Mouse (Mus musculus): ENCODE measurements around the gene Bbof1. TPM values are rescaled to one million over a fixed set of nuclear protein-coding genes. Genes with fewer than 3 reads are reported as not detected.

Gene Bbof1
- polyA plus RNA-seq, 1 experiment from 2014 or later = 2.6 TPM

DNA sequence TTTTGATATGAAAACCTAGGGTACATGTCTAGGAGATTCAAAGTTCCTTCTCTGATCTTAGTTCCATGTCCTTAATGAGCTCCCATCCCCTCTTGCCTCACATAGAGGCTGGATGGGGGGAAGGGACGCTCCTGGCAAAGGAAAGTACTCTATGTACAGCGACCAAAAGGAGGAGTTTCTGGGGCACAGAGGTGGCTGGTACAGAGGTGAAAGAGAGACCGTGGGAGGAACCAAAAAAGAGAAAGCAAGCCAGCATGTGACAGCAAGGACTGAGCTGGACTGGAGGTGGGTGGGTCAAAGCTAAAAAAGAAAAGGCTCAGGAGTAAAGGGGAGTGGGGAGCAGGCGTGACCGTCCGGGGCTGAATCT lies 41.5 kb downstream of the Bbof1 start:
- no peaks in the 10 kb centered on the region for H3K36me3 ChIP-seq
- peaks cover 20% of the 10 kb centered on the region for H3K4me1 ChIP-seq
- peak overlapping the region; percentile 72 for H3K4me3 ChIP-seq
- ATAC-seq (ENCODE audit: low FRiP score) = no peak
- WGBS = under 1% methylated on average over 6 of the region's 6 CpGs
- H3K27me3 ChIP-seq = 0 out of 2 replicates have a peak, but pooled peaks cover 4% of the 10 kb centered on the region
- peak overlapping the region; percentile 61 for H3K9ac ChIP-seq
- peak overlapping the region; percentile 86 for H3K4me2 ChIP-seq (replicated peaks)
- H3K9me3 ChIP-seq (replicated peaks) = no peaks in the 10 kb centered on the region
- peak overlapping the region; percentile 45 for H3K27ac ChIP-seq

- Histone ChIP-seq H3K4me2 (replicated peaks) (peak within 1 kb of the TSS; percentile 97), H3K9me3 (replicated peaks) (no peaks in the 10 kb centered on the region), H3K9ac (peak within 1 kb of the TSS; percentile 75), H3K27me3 (0 out of 2 replicates have a peak, but pooled peaks cover 4% of the 10 kb centered on the region), H3K27ac (peak within 1 kb of the TSS; percentile 60), H3K4me3 (peak within 1 kb of the TSS; percentile 72), H3K4me1 (peaks cover 20% of the 10 kb centered on the region), H3K36me3 (no peaks in the 10 kb centered on the region)
- peak; percentile 99 for ATAC-seq (ENCODE audit: low FRiP score)
- WGBS = under 1% methylated on average over 49 of the region's 49 CpGs
Measured at GRCm38 (mm10) chr12:84450718-84451646, 42.1 kb downstream of the Bbof1 start, which contains the start of the genes Aldh6a1 and Lin52. TSS of gene Aldh6a1 (minus strand) at chr12:84451004. TSS of gene Lin52 (plus strand) at chr12:84451422.

DNA sequence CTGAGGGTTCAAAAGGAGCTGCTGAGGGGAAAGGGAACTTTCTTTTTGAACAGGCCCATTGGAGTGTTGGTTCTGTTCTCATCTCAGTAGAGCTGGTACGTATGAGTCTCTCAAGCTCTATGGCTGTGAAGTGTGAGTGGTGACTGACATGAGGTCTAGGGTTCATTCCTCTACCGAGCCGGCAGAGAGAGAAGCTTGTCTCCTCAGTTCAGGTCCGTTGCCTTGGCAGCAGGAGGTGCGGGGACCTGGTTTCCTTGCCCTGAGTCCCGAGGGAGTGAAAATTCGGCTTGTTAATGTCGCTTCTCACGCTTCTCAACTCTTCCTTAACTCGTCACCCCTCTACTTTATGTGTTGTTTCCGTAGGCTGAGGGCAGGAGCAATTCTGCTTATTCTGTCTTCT lies 42.9 kb downstream of the Bbof1 start:
- H3K9me3 ChIP-seq (replicated peaks) = no peaks in the 10 kb centered on the region
- peak overlapping the region; percentile 60; the same call in 1 of the 2 replicates for H3K27ac ChIP-seq
- ATAC-seq (ENCODE audit: low FRiP score) = no peak
- H3K9ac ChIP-seq = peak overlapping the region; percentile 75
- H3K4me3 ChIP-seq = peak overlapping the region; percentile 72
- 3% methylated on average over 11 of the region's 11 CpGs for WGBS
- H3K27me3 ChIP-seq = no peaks in the 10 kb centered on the region
- peaks cover 20% of the 10 kb centered on the region for H3K4me1 ChIP-seq
- H3K4me2 ChIP-seq (replicated peaks) = peak overlapping the region; percentile 97
- H3K36me3 ChIP-seq = 0 out of 2 replicates have a peak, but pooled peaks cover under 1% of the 10 kb centered on the region

GRCm38 (mm10) chr12:84456911-84457310 lies 48.0 kb downstream of the Bbof1 start:
- H3K27ac ChIP-seq = no peak overlapping the region

GRCm38 (mm10) chr12:84459845-84460244 lies 51.0 kb downstream of the Bbof1 start:
- Histone ChIP-seq H3K27me3 (no peaks in the 10 kb centered on the region), H3K27ac (no peak overlapping the region), H3K4me1 (no peaks in the 10 kb centered on the region), H3K9me3 (replicated peaks) (no peaks in the 10 kb centered on the region), H3K36me3 (peaks cover 52% of the 10 kb centered on the region), H3K4me3 (no peak overlapping the region), H3K4me2 (replicated peaks) (no peak overlapping the region), H3K9ac (no peak overlapping the region)
- ATAC-seq (ENCODE audit: low FRiP score) = no peak
- 66% methylated on average over 1 of the region's 1 CpGs for WGBS

More at GRCm38 (mm10) chr12:84456911-84457310, 48.0 kb downstream of the Bbof1 start:
- Histone ChIP-seq H3K36me3 (peaks cover 30% of the 10 kb centered on the region), H3K27me3 (no peaks in the 10 kb centered on the region), H3K4me3 (no peak overlapping the region), H3K9me3 (replicated peaks) (no peaks in the 10 kb centered on the region), H3K4me2 (replicated peaks) (no peak overlapping the region), H3K9ac (no peak overlapping the region), H3K4me1 (peaks cover 12% of the 10 kb centered on the region)
- 96% methylated on average over 3 of the region's 3 CpGs for WGBS
- no peak for ATAC-seq (ENCODE audit: low FRiP score)

DNA sequence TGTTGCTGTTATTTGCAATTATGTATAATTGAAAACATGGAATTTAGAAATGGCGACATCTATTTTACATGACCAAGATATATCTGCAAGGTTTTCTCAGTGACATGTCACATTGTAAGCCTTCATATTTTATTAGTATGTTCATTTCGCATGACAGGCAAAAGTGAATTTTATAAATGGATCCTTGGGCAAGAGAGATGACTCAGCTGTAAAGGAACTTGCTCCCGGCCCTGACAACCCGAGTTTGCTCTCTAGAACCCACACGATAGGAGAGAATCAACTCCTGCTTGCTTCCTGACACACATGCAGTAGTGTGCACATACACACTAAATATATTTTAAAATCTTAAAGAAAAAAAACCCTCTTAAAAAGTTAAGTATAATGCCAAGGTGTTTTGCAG lies 52.5 kb downstream of the Bbof1 start:
- Histone ChIP-seq H3K4me2 (replicated peaks) (no peak overlapping the region), H3K36me3 (peaks cover 53% of the 10 kb centered on the region), H3K27me3 (no peaks in the 10 kb centered on the region), H3K4me3 (no peak overlapping the region), H3K4me1 (no peaks in the 10 kb centered on the region), H3K9ac (no peak overlapping the region), H3K27ac (no peak overlapping the region), H3K9me3 (replicated peaks) (no peaks in the 10 kb centered on the region)
- no peak for ATAC-seq (ENCODE audit: low FRiP score)
- WGBS = 93% methylated on average over 5 of the region's 5 CpGs

GRCm38 (mm10) chr12:84462856-84463255 lies 54.0 kb downstream of the Bbof1 start:
- Histone ChIP-seq H3K4me1 (no peaks in the 10 kb centered on the region), H3K4me3 (no peak overlapping the region), H3K9ac (no peak overlapping the region), H3K4me2 (replicated peaks) (no peak overlapping the region), H3K27me3 (no peaks in the 10 kb centered on the region), H3K9me3 (replicated peaks) (no peaks in the 10 kb centered on the region), H3K36me3 (peaks cover 43% of the 10 kb centered on the region), H3K27ac (no peak overlapping the region)
- no peak for ATAC-seq (ENCODE audit: low FRiP score)
- 81% methylated on average over 3 of the region's 3 CpGs for WGBS

DNA sequence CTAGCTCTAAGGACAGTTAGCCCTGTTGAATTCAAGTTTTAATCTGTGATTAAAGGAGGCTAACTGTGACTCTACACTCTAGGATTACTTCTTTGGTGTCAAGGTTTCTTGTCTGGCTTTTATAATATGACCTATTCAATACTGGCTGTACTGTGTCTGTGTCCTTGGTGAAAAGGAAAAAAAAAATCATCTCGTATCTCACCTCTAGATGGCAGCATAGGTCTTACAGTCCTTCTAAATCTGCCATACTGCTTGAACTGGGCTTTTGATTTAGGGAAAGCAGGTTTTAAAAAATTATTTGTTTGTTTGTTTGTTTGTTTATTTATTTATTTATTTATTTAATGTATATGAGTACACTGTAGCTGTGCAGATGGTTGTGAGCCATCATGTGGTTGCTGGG lies 59.8 kb downstream of the Bbof1 start:
- no peak overlapping the region for H3K4me2 ChIP-seq (replicated peaks)
- no peak overlapping the region for H3K4me3 ChIP-seq

GRCm38 (mm10) chr12:84478937-84479336 lies 70.1 kb downstream of the Bbof1 start:
- WGBS = 96% methylated on average over 7 of the region's 7 CpGs
- no peak overlapping the region for H3K4me2 ChIP-seq (replicated peaks)
- H3K4me3 ChIP-seq = no peak overlapping the region
- no peaks in the 10 kb centered on the region for H3K9me3 ChIP-seq (replicated peaks)
- no peak overlapping the region for H3K9ac ChIP-seq
- H3K36me3 ChIP-seq = no peaks in the 10 kb centered on the region
- no peak for ATAC-seq (ENCODE audit: low FRiP score)
- H3K27ac ChIP-seq = no peak overlapping the region
- no peaks in the 10 kb centered on the region for H3K4me1 ChIP-seq
- H3K27me3 ChIP-seq = peaks cover 27% of the 10 kb centered on the region

More for the DNA sequence above, 59.8 kb downstream of the Bbof1 start:
- Histone ChIP-seq H3K4me1 (no peaks in the 10 kb centered on the region), H3K27me3 (no peaks in the 10 kb centered on the region), H3K9me3 (replicated peaks) (no peaks in the 10 kb centered on the region), H3K36me3 (peaks cover 8% of the 10 kb centered on the region; the same call in 1 of the 2 replicates), H3K27ac (no peak overlapping the region), H3K9ac (no peak overlapping the region)
- no peak for ATAC-seq (ENCODE audit: low FRiP score)
- WGBS = 2% methylated on average over 1 of the region's 1 CpGs

- ATAC-seq (ENCODE audit: low FRiP score) = no peak
- WGBS = 71% methylated on average over 2 of the region's 2 CpGs
- Histone ChIP-seq H3K4me3 (no peak overlapping the region), H3K9me3 (replicated peaks) (no peaks in the 10 kb centered on the region), H3K27me3 (peaks cover 45% of the 10 kb centered on the region), H3K4me2 (replicated peaks) (no peak overlapping the region), H3K9ac (no peak overlapping the region), H3K4me1 (no peaks in the 10 kb centered on the region), H3K36me3 (no peaks in the 10 kb centered on the region), H3K27ac (no peak overlapping the region)
Measured at GRCm38 (mm10) chr12:84481251-84481650, 72.4 kb downstream of the Bbof1 start.

DNA sequence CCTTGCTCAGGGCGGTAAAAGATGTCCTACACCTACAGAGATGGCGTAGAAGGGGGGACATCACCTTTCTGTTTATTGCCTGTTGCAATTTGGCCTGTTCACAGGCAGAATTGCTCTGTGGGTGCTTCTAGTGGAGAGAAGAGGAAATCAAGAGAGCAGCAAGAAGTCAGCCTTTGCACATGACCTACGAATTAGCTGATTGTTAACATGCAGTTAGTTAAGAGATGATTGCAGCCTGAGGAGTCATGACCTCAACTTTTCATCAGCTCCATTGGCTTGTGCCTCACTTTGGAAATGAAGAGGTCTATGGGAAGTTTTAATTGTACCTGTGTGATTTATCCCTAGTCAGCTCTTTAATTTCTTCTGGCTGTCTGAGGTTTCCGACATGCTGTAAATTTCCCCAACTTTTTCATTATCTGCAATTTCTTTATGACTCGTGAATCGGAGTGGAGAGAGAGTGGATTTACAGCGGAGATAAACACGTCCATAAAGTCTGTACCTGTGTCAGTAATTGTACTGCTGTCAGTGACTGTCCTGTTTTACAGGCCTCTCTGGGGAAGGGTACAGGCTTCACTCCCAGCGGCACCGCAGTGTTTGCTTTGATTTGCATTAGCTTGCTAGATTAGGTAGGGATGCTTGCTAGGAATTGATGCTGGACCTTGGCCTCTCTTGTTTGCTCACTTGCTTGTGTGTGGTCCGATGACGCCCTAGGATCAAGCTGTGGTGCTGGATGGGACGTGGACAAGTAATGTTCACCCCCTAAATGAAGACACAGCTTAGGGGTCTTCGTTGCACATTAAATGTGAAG lies 74.1 kb downstream of the Bbof1 start:
- H3K27ac ChIP-seq = no peak overlapping the region

More for the DNA sequence above, 74.1 kb downstream of the Bbof1 start:
- no peak overlapping the region for H3K4me2 ChIP-seq (replicated peaks)
- 89% methylated on average over 14 of the region's 14 CpGs for WGBS
- H3K9ac ChIP-seq = no peak overlapping the region
- H3K36me3 ChIP-seq = no peaks in the 10 kb centered on the region
- peaks cover 9% of the 10 kb centered on the region for H3K4me1 ChIP-seq
- H3K9me3 ChIP-seq (replicated peaks) = no peaks in the 10 kb centered on the region
- ATAC-seq (ENCODE audit: low FRiP score) = no peak
- no peak overlapping the region for H3K4me3 ChIP-seq
- H3K27me3 ChIP-seq = peaks cover 47% of the 10 kb centered on the region
